Mouse (Mus musculus) forebrain, embryonic 12.5 days (tissue): ENCODE measurements around the gene Ptpa. TPM values are rescaled to one million over a fixed set of nuclear protein-coding genes. Genes with fewer than 3 reads are reported as not detected.

Experiments used
- ATAC-seq: fragments of 200-750 bp; cut with Nextera tagmentation; 2 replicates; pipeline ENCODE4 v1.8.0; 2017; ENCODE audit warnings: moderate TSS enrichment; ENCODE audit not compliant: low FRiP score
- H3K27ac ChIP-seq: fragments of 300-500 bp; sonication (generic); 2 replicates; pipeline ENCODE4 v1.5.1; 2016; ENCODE audit warnings: mild to moderate bottlenecking
- H3K27me3 ChIP-seq: fragments of 300-500 bp; sonication (generic); 2 replicates; pipeline ENCODE4 v1.6.1; 2016; ENCODE audit warnings: mild to moderate bottlenecking
- H3K36me3 ChIP-seq: fragments of 300-500 bp; sonication (generic); replicated peaks from 2 replicates; pipeline ENCODE4 v1.6.1; 2016; ENCODE audit warnings: mild to moderate bottlenecking
- H3K4me1 ChIP-seq: fragments of 300-500 bp; sonication (generic); 2 replicates; pipeline ENCODE4 v1.6.1; 2016
- H3K4me2 ChIP-seq: fragments of 300-500 bp; sonication (generic); 2 replicates; pipeline ENCODE4 v1.6.1; 2016; ENCODE audit warnings: mild to moderate bottlenecking, moderate library complexity
- H3K4me3 ChIP-seq: fragments of 300-500 bp; sonication (generic); replicated peaks from 2 replicates; pipeline ENCODE4 v1.5.1; 2016; ENCODE audit warnings: mild to moderate bottlenecking
- H3K9ac ChIP-seq: fragments of 300-500 bp; sonication (generic); 2 replicates; pipeline ENCODE4 v1.6.1; 2016; ENCODE audit warnings: mild to moderate bottlenecking
- H3K9me3 ChIP-seq: fragments of 300-500 bp; sonication (generic); 2 replicates; pipeline ENCODE4 v1.6.1; 2016
- WGBS: fragments of 180-500 bp; shearing (Covaris S2); methylation state at CpG from one replicate; pipeline ENCODE4 v1.1.7; 2016; 5-methylcytosine and 5-hydroxymethylcytosine counted together
- polyA plus RNA-seq: library from polyadenylated mRNA; unstranded; fragments of >200 nt; fragmentation: Nextera tagmentation; extraction: Ambion mirVana; gene quantifications from 2 replicates; pipeline ENCODE4 v1.2.1, GENCODE M21; 2016

The Ptpa gene
- polyA plus RNA-seq, result 131 and 144 TPM in 2 replicates

GRCm38 (mm10) chr2:30415936-30416648, at the start of gene Ptpa:
Gene Ptpa, plus strand, starts transcription at chr2:30416039.
- peak within 1 kb of the TSS; percentile 59 for H3K4me2 ChIP-seq
- peak within 1 kb of the TSS; percentile 85 for H3K4me3 ChIP-seq
- peak; percentile 92 for ATAC-seq
- H3K9me3 ChIP-seq, result no peaks in the 10 kb centered on the region
- peak within 1 kb of the TSS; percentile 88 for H3K9ac ChIP-seq
- peak within 1 kb of the TSS; percentile 98 for H3K27ac ChIP-seq
- no peaks in the 10 kb centered on the region for H3K27me3 ChIP-seq
- H3K36me3 ChIP-seq, result 0 out of 2 replicates have a peak, but pooled peaks cover under 1% of the 10 kb centered on the region
- whole genome bisulfite sequencing, result under 1% methylated on average over 67 of the region's 67 CpGs
- H3K4me1 ChIP-seq, result peaks cover 41% of the 10 kb centered on the region

GRCm38 (mm10) chr2:30366203-30366602, 49.6 kb upstream of the Ptpa start:
- Histone ChIP-seq H3K27me3 (no peaks in the 10 kb centered on the region), H3K36me3 (peaks cover 39% of the 10 kb centered on the region), H3K4me1 (peaks cover 18% of the 10 kb centered on the region), H3K4me2 (no peak overlapping the region), H3K9ac (no peak overlapping the region), H3K4me3 (no peak overlapping the region), H3K9me3 (no peaks in the 10 kb centered on the region), H3K27ac (no peak overlapping the region)
- no peak for ATAC-seq
- 83% methylated on average over 5 of the region's 5 CpGs for WGBS

- Histone ChIP-seq H3K27ac (no peak overlapping the region), H3K4me2 (no peak overlapping the region), H3K9ac (no peak overlapping the region), H3K27me3 (no peaks in the 10 kb centered on the region), H3K4me3 (no peak overlapping the region), H3K4me1 (no peaks in the 10 kb centered on the region), H3K36me3 (peaks cover 86% of the 10 kb centered on the region), H3K9me3 (no peaks in the 10 kb centered on the region)
- WGBS, result 95% methylated on average over 8 of the region's 8 CpGs
- ATAC-seq, result no peak
These were observed 44.3 kb upstream of the Ptpa start for GRCm38 (mm10) chr2:30371544-30371943.

GRCm38 (mm10) chr2:30372726-30373125, 43.1 kb upstream of the Ptpa start:
- no peak overlapping the region for H3K9ac ChIP-seq
- no peaks in the 10 kb centered on the region for H3K9me3 ChIP-seq
- no peak for ATAC-seq
- H3K4me1 ChIP-seq, result no peaks in the 10 kb centered on the region
- H3K4me2 ChIP-seq, result no peak overlapping the region
- H3K36me3 ChIP-seq, result peaks cover 94% of the 10 kb centered on the region
- no peaks in the 10 kb centered on the region for H3K27me3 ChIP-seq
- no peak overlapping the region for H3K27ac ChIP-seq
- 98% methylated on average over 5 of the region's 5 CpGs for WGBS
- no peak overlapping the region for H3K4me3 ChIP-seq

- Histone ChIP-seq H3K27me3 (no peaks in the 10 kb centered on the region), H3K4me2 (no peak overlapping the region), H3K27ac (no peak overlapping the region), H3K36me3 (peaks cover 88% of the 10 kb centered on the region), H3K9me3 (no peaks in the 10 kb centered on the region), H3K9ac (no peak overlapping the region), H3K4me1 (no peaks in the 10 kb centered on the region), H3K4me3 (no peak overlapping the region)
- WGBS, result 96% methylated on average over 10 of the region's 10 CpGs
- no peak for ATAC-seq
These were observed 39.9 kb upstream of the Ptpa start for GRCm38 (mm10) chr2:30375893-30376292.

GRCm38 (mm10) chr2:30377721-30378120, 38.1 kb upstream of the Ptpa start:
- ATAC-seq, result no peak
- Histone ChIP-seq H3K4me3 (no peak overlapping the region), H3K4me1 (no peaks in the 10 kb centered on the region), H3K4me2 (no peak overlapping the region), H3K36me3 (peaks cover 88% of the 10 kb centered on the region), H3K9ac (no peak overlapping the region), H3K9me3 (no peaks in the 10 kb centered on the region), H3K27ac (no peak overlapping the region), H3K27me3 (no peaks in the 10 kb centered on the region)
- WGBS, result 87% methylated on average over 5 of the region's 5 CpGs

GRCm38 (mm10) chr2:30379307-30379706, 36.5 kb upstream of the Ptpa start:
- Histone ChIP-seq H3K4me3 (no peak overlapping the region), H3K4me2 (no peak overlapping the region), H3K4me1 (no peaks in the 10 kb centered on the region), H3K27ac (no peak overlapping the region; the same call in 1 of the 2 replicates), H3K9me3 (no peaks in the 10 kb centered on the region), H3K27me3 (no peaks in the 10 kb centered on the region), H3K36me3 (peaks cover 88% of the 10 kb centered on the region), H3K9ac (no peak overlapping the region)
- WGBS, result 91% methylated on average over 7 of the region's 7 CpGs
- no peak for ATAC-seq

- no peak overlapping the region for H3K27ac ChIP-seq
- H3K4me3 ChIP-seq, result no peak overlapping the region
- no peak for ATAC-seq
- WGBS, result 94% methylated on average over 10 of the region's 10 CpGs
- H3K9me3 ChIP-seq, result no peaks in the 10 kb centered on the region
- no peak overlapping the region for H3K4me2 ChIP-seq
- no peaks in the 10 kb centered on the region for H3K4me1 ChIP-seq
- H3K9ac ChIP-seq, result no peak overlapping the region; the same call in 1 of the 2 replicates
- H3K27me3 ChIP-seq, result no peaks in the 10 kb centered on the region
- peaks cover 92% of the 10 kb centered on the region for H3K36me3 ChIP-seq
These were observed 35.1 kb upstream of the Ptpa start for GRCm38 (mm10) chr2:30380564-30381376.

GRCm38 (mm10) chr2:30381377-30381725, 34.5 kb upstream of the Ptpa start:
- Histone ChIP-seq H3K27me3 (no peaks in the 10 kb centered on the region), H3K9me3 (no peaks in the 10 kb centered on the region), H3K9ac (no peak overlapping the region; the same call in 1 of the 2 replicates), H3K4me2 (no peak overlapping the region), H3K27ac (no peak overlapping the region), H3K4me1 (no peaks in the 10 kb centered on the region), H3K4me3 (no peak overlapping the region), H3K36me3 (peaks cover 87% of the 10 kb centered on the region)
- ATAC-seq, result no peak
- WGBS, result 92% methylated on average over 4 of the region's 4 CpGs

- ATAC-seq, result no peak
- H3K9me3 ChIP-seq, result no peaks in the 10 kb centered on the region
- H3K9ac ChIP-seq, result no peak overlapping the region
- H3K4me3 ChIP-seq, result no peak overlapping the region
- no peaks in the 10 kb centered on the region for H3K27me3 ChIP-seq
- peaks cover 53% of the 10 kb centered on the region for H3K36me3 ChIP-seq
- no peak overlapping the region for H3K4me2 ChIP-seq
- H3K27ac ChIP-seq, result no peak overlapping the region
- WGBS, result 84% methylated on average over 5 of the region's 5 CpGs
- no peaks in the 10 kb centered on the region for H3K4me1 ChIP-seq
These were observed 31.0 kb upstream of the Ptpa start for GRCm38 (mm10) chr2:30384814-30385213.

- 90% methylated on average over 4 of the region's 4 CpGs for WGBS
- Histone ChIP-seq H3K9me3 (no peaks in the 10 kb centered on the region), H3K9ac (no peak overlapping the region), H3K4me3 (no peak overlapping the region), H3K27me3 (no peaks in the 10 kb centered on the region), H3K4me2 (no peak overlapping the region), H3K36me3 (peaks cover 48% of the 10 kb centered on the region), H3K27ac (no peak overlapping the region), H3K4me1 (no peaks in the 10 kb centered on the region)
- ATAC-seq, result no peak
These were observed 30.2 kb upstream of the Ptpa start for GRCm38 (mm10) chr2:30385591-30385990.

GRCm38 (mm10) chr2:30386913-30387312, 28.9 kb upstream of the Ptpa start:
- 87% methylated on average over 9 of the region's 9 CpGs for WGBS
- no peaks in the 10 kb centered on the region for H3K27me3 ChIP-seq
- no peak for ATAC-seq
- H3K4me2 ChIP-seq, result no peak overlapping the region
- 0 out of 2 replicates have a peak, but pooled peaks cover 4% of the 10 kb centered on the region for H3K4me1 ChIP-seq
- H3K9me3 ChIP-seq, result no peaks in the 10 kb centered on the region
- no peak overlapping the region for H3K27ac ChIP-seq
- H3K36me3 ChIP-seq, result peaks cover 38% of the 10 kb centered on the region
- no peak overlapping the region for H3K9ac ChIP-seq
- no peak overlapping the region for H3K4me3 ChIP-seq
